Mouse (Mus musculus) embryonic fibroblast, embryonic 13.5 days (primary cell): ENCODE measurements around the gene Mccc1.

Experiments used
- CTCF ChIP-seq: IDR thresholded peaks from 2 replicates; pipeline ENCODE4 v1.5.1; 2011; ENCODE audit warnings: mild to moderate bottlenecking, control low read depth, low read length, moderate library complexity, borderline replicate concordance; ENCODE audit not compliant: insufficient read depth
- POLR2A ChIP-seq: IDR thresholded peaks from 2 replicates; pipeline ENCODE4 v1.6.1; 2011; ENCODE audit warnings: low read depth, mild to moderate bottlenecking, control low read depth, low read length, moderate library complexity

GRCm38 (mm10) chr3:35957230-35957629, 43.2 kb downstream of the Mccc1 start:
- TF ChIP-seq CTCF (no peak), POLR2A (no peak)
